Mouse (Mus musculus): ENCODE data around the gene Defb46. TPM values are rescaled to one million over a fixed set of nuclear protein-coding genes. Genes with fewer than 3 reads are reported as not detected.

Gene Defb46
- not detected in 2 replicates for polyA plus RNA-seq (2015; fragmentation: Nextera tagmentation; extraction: Ambion mirVana)

GRCm38 (mm10) chr8:19239616-19240015 is at the start of gene Defb46:
Defb46 (plus strand) TSS chr8:19239916.
- no peak for DNase-seq (ENCODE audit: low spot score)

- no peak for DNase-seq (ENCODE audit: low spot score)
Measured at GRCm38 (mm10) chr8:19225161-19225560, 14.6 kb upstream of the Defb46 start, which contains the start of gene Defb6. Defb6 (plus strand) TSS chr8:19225478.

GRCm38 (mm10) chr8:19238101-19238500 is 1.6 kb upstream of the Defb46 start:
- no peak for DNase-seq (ENCODE audit: low spot score)

- no peak for DNase-seq (ENCODE audit: low spot score)
Measured at GRCm38 (mm10) chr8:19247280-19247679, 7.6 kb downstream of the Defb46 start, which contains the start of gene Defb5. Defb5 (plus strand) TSS chr8:19247580.

GRCm38 (mm10) chr8:19258136-19258535 is 18.4 kb downstream of the Defb46 start:
- no peak for DNase-seq (ENCODE audit: low spot score)

GRCm38 (mm10) chr8:19259667-19260066 is 20.0 kb downstream of the Defb46 start:
- no peak for DNase-seq (ENCODE audit: low spot score)

Other genes starting within 250 kb of the Defb46 start
- not detected in 2 replicates for gene Defb37, start 248.9 kb upstream of the Defb46 start, polyA plus RNA-seq (2015; fragmentation: Nextera tagmentation; extraction: Ambion mirVana)
- not detected in 2 replicates for gene Defb38, start 213.3 kb upstream of the Defb46 start, polyA plus RNA-seq (2015; fragmentation: Nextera tagmentation; extraction: Ambion mirVana)
- gene Defb39, start 175.1 kb upstream of the Defb46 start, polyA plus RNA-seq (2015; fragmentation: Nextera tagmentation; extraction: Ambion mirVana) = not detected in 2 replicates
- not detected in 2 replicates for gene Defb12, start 125.1 kb upstream of the Defb46 start, polyA plus RNA-seq (2015; fragmentation: Nextera tagmentation; extraction: Ambion mirVana)
- gene Defb34, start 116.2 kb upstream of the Defb46 start, polyA plus RNA-seq (2015; fragmentation: Nextera tagmentation; extraction: Ambion mirVana) = not detected in 2 replicates
- gene Gm45826, start 99.1 kb upstream of the Defb46 start, polyA plus RNA-seq (2015; fragmentation: Nextera tagmentation; extraction: Ambion mirVana) = not detected in 2 replicates
- not detected in 2 replicates for gene Defb14, start 45.6 kb upstream of the Defb46 start, polyA plus RNA-seq (2015; fragmentation: Nextera tagmentation; extraction: Ambion mirVana)
- not detected in 2 replicates for gene Defb4, start 41.2 kb upstream of the Defb46 start, polyA plus RNA-seq (2015; fragmentation: Nextera tagmentation; extraction: Ambion mirVana)
- gene Defb6, start 14.4 kb upstream of the Defb46 start, polyA plus RNA-seq (2015; fragmentation: Nextera tagmentation; extraction: Ambion mirVana) = 3.7 and 4.6 TPM in 2 replicates
- gene Defb5, start 7.7 kb downstream of the Defb46 start, polyA plus RNA-seq (2015; fragmentation: Nextera tagmentation; extraction: Ambion mirVana) = not detected in 2 replicates
- 0.64 and 1.9 TPM in 2 replicates for gene Defb3, start 53.4 kb downstream of the Defb46 start, polyA plus RNA-seq (2015; fragmentation: Nextera tagmentation; extraction: Ambion mirVana)
- not detected in 2 replicates for gene Defb8, start 207.7 kb downstream of the Defb46 start, polyA plus RNA-seq (2015; fragmentation: Nextera tagmentation; extraction: Ambion mirVana)

All from thymus, postnatal 0 days (tissue).